Mouse (Mus musculus): ENCODE measurements at regions not wholly inside any gene's neighbourhood (a gene's known extent, or its start where the extent isn't known, plus 50 kb on each side); places are given as distances from the start of the nearest gene placed in this dataset.

DNA sequence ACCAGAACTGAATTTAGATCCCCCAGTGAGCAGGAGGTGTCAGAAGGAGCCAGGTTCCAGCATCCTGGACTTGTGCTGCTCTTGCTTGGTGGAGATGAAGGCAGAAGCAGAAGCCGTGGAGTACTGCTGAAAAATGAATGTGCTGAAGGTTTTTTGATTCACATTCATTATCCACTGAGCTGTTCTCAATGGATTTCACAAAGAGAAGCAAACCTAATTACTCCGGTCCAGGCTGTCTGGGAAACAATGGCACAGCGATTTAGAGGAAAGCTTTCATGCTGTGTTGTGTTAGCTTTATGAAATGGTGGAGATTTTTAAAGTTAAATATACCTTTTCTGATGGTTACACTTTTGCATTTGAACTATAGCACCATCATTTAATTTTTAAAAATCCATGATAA is 535.3 kb upstream of the Adgrl3 start:
- WGBS: 75% methylated on average over 3 of the region's 3 CpGs
- Histone ChIP-seq H3K9ac (no peak overlapping the region), H3K27ac (replicated peaks) (no peak overlapping the region), H3K9me3 (no peaks in the 10 kb centered on the region), H3K4me2 (no peak overlapping the region), H3K4me3 (no peak overlapping the region), H3K27me3 (replicated peaks) (no peaks in the 10 kb centered on the region), H3K4me1 (no peaks in the 10 kb centered on the region), H3K36me3 (no peaks in the 10 kb centered on the region)
- no peak for ATAC-seq (ENCODE audit: extremely low read depth, insufficient number of reproducible peaks, low FRiP score, low TSS enrichment)

DNA sequence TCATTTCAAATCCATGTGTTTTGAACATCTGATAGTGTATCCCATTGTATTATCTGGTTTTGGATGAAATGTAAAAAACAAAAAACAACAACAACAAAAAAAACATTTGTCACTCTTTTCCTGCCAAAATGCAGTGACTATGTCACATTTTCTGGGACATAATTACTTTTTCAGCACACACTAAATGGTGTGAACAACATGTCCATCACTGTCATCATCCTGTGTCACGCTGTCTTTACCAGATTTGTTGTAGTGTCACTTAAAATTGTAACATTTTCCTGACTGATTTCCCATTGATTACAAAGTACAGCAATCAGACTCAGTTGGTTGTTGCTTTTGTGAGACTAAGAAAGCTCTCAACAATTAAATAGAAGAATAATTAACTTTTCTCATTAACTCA is 531.6 kb upstream of the Adgrl3 start:
- no peaks in the 10 kb centered on the region for H3K9me3 ChIP-seq
- WGBS: 74% methylated on average over 1 of the region's 1 CpGs
- ATAC-seq (ENCODE audit: extremely low read depth, insufficient number of reproducible peaks, low FRiP score, low TSS enrichment): no peak

DNA sequence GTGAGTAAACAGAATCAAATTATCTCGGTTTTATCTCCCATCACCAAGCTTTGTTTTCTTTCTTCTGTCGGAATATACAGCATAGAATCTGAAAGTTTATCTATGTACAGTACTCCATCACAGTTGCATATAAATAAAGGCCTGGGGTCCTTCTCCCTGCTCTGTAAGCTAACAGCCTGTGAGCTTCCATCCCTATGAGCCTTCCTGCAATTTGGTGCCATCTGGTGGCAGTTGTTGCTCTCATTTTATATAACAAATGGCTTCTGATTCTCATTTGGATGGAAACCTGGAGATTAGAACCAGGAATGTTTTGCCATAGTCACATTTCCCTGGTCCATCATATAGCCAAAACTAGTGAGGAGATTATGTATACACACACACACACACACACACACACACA is 511.3 kb upstream of the Adgrl3 start:
- Histone ChIP-seq H3K27me3 (replicated peaks) (no peaks in the 10 kb centered on the region), H3K9ac (no peak overlapping the region), H3K4me3 (no peak overlapping the region), H3K9me3 (no peaks in the 10 kb centered on the region), H3K36me3 (no peaks in the 10 kb centered on the region), H3K27ac (replicated peaks) (no peak overlapping the region), H3K4me1 (no peaks in the 10 kb centered on the region), H3K4me2 (no peak overlapping the region)
- no peak for ATAC-seq (ENCODE audit: extremely low read depth, insufficient number of reproducible peaks, low FRiP score, low TSS enrichment)
- 31% methylated on average over 2 of the region's 2 CpGs for WGBS

More for the DNA sequence above, 531.6 kb upstream of the Adgrl3 start:
- H3K9ac ChIP-seq: no peak overlapping the region
- no peak overlapping the region for H3K27ac ChIP-seq (replicated peaks)
- H3K36me3 ChIP-seq: no peaks in the 10 kb centered on the region
- H3K4me3 ChIP-seq: no peak overlapping the region
- no peaks in the 10 kb centered on the region for H3K4me1 ChIP-seq
- H3K4me2 ChIP-seq: no peak overlapping the region
- no peaks in the 10 kb centered on the region for H3K27me3 ChIP-seq (replicated peaks)

DNA sequence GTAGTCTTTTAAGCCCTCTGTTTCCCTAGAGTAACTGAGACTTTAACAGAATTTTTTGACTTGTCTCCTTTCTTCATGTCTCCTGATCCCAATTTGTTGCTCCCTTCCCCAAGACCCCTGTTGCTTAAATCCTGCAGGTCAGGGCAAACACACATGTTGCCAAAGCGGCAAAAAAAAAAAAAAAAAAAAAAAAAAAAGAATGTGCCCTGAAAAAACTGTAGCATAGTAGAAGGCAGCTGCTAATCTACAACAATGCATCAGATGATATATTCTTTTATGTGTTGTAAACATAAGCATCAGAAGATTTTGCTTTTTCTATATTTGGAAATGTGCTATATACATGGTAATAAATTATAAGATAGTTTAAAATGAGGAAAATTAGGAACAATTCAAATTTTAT is 479.9 kb upstream of the Adgrl3 start:
- no peaks in the 10 kb centered on the region for H3K36me3 ChIP-seq
- H3K27me3 ChIP-seq (replicated peaks): no peaks in the 10 kb centered on the region
- ATAC-seq (ENCODE audit: extremely low read depth, insufficient number of reproducible peaks, low FRiP score, low TSS enrichment): no peak
- WGBS: 65% methylated on average over 1 of the region's 1 CpGs
- H3K9me3 ChIP-seq: no peaks in the 10 kb centered on the region
- no peak overlapping the region for H3K4me3 ChIP-seq
- no peak overlapping the region for H3K9ac ChIP-seq
- H3K4me1 ChIP-seq: no peaks in the 10 kb centered on the region
- no peak overlapping the region for H3K27ac ChIP-seq (replicated peaks)
- H3K4me2 ChIP-seq: no peak overlapping the region

DNA sequence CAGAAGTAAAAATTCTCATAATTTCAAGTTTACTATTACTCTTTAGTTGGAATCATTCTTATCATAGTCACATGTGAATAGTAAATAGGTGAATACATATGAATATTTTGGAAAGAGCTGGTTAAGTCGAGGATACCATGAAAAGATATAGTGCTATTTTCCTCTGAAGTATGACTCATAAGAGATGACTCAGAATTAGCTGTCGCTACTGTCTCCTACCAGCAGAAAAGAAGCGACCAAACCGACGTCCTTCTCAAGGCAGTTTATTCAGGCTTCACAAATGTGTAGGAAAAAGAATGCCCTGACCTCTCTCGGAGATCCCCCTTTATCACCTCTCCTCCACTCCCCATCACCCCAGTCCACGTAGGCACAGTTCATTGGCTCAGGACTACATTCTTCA is 468.3 kb upstream of the Adgrl3 start:
- ATAC-seq (ENCODE audit: extremely low read depth, insufficient number of reproducible peaks, low FRiP score, low TSS enrichment): no peak
- Histone ChIP-seq H3K27me3 (replicated peaks) (no peaks in the 10 kb centered on the region), H3K9me3 (no peaks in the 10 kb centered on the region), H3K27ac (replicated peaks) (no peak overlapping the region), H3K4me3 (no peak overlapping the region), H3K4me2 (no peak overlapping the region), H3K9ac (no peak overlapping the region), H3K4me1 (no peaks in the 10 kb centered on the region), H3K36me3 (no peaks in the 10 kb centered on the region)
- WGBS: 74% methylated on average over 7 of the region's 7 CpGs

DNA sequence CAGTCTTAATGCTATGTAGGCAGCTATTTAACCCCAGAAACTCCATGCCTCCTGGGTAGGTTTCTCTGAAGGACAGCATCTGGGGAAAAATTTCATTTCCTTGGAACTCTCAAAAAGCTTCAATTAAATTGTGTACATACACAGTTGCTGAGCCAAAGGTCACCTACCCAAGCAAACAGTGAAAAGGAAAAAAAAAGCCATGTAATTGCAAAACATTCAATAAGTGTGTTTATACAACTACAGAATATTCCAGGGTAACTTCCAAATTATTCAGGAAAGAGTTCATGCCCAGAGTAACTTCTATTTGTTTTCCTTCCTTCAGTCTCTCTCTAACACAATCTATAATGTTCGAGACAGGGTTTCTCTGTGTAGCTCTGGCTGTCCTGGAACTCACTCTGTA is 441.2 kb upstream of the Adgrl3 start:
- no peaks in the 10 kb centered on the region for H3K36me3 ChIP-seq
- WGBS: 74% methylated on average over 1 of the region's 1 CpGs
- H3K4me2 ChIP-seq: no peak overlapping the region
- H3K9ac ChIP-seq: no peak overlapping the region
- no peak overlapping the region for H3K4me3 ChIP-seq
- H3K27ac ChIP-seq (replicated peaks): no peak overlapping the region
- H3K27me3 ChIP-seq (replicated peaks): no peaks in the 10 kb centered on the region
- ATAC-seq (ENCODE audit: extremely low read depth, insufficient number of reproducible peaks, low FRiP score, low TSS enrichment): no peak
- H3K9me3 ChIP-seq: no peaks in the 10 kb centered on the region
- no peaks in the 10 kb centered on the region for H3K4me1 ChIP-seq

DNA sequence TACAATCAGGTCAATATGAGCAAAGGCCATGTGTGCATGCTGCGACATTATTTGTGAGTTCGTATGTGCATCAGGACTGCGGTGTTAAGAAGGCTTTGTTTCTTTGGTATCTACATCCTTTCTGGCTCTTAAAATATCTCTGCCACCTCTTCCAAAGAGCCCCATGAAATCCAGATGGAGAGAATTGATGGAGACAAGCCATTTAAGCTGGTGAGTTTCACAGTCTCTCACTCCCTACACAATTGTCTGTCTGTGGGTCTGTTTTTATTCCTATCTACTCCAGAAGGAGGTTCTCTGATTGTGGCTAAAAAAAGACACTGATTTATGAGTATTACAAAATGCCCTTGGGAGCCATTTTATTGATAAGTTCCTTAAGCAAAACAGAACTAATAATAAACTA is 408.4 kb upstream of the Adgrl3 start:
- no peaks in the 10 kb centered on the region for H3K36me3 ChIP-seq
- no peak overlapping the region for H3K4me3 ChIP-seq
- no peaks in the 10 kb centered on the region; the same call in 1 of the 2 replicates for H3K9me3 ChIP-seq
- H3K4me2 ChIP-seq: no peak overlapping the region
- ATAC-seq (ENCODE audit: extremely low read depth, insufficient number of reproducible peaks, low FRiP score, low TSS enrichment): no peak
- no peak overlapping the region for H3K27ac ChIP-seq (replicated peaks)
- H3K27me3 ChIP-seq (replicated peaks): no peaks in the 10 kb centered on the region
- H3K9ac ChIP-seq: no peak overlapping the region
- WGBS: 89% methylated on average over 3 of the region's 3 CpGs
- H3K4me1 ChIP-seq: no peaks in the 10 kb centered on the region

DNA sequence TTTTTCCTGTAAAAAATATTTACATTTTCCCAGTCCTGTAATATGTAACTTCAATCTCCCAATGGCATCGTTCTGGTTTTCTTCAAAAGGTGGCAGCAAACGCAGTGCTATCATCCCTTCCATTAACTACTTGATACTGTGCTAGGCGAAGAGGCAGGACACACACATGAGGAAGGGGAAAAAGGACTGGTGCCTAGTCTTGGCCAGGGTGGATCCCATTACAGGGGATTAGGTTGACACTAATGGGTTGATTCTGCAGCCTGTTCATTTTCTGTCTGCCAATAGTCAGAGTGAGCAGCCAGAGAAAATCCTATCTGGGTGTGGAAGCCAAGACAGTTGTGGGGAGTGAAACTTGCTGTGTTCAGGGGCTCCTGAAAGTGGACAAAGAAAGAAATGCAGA is 392.7 kb upstream of the Adgrl3 start:
- H3K4me3 ChIP-seq: no peak overlapping the region
- ATAC-seq (ENCODE audit: extremely low read depth, insufficient number of reproducible peaks, low FRiP score, low TSS enrichment): no peak
- 42% methylated on average over 3 of the region's 3 CpGs for WGBS

DNA sequence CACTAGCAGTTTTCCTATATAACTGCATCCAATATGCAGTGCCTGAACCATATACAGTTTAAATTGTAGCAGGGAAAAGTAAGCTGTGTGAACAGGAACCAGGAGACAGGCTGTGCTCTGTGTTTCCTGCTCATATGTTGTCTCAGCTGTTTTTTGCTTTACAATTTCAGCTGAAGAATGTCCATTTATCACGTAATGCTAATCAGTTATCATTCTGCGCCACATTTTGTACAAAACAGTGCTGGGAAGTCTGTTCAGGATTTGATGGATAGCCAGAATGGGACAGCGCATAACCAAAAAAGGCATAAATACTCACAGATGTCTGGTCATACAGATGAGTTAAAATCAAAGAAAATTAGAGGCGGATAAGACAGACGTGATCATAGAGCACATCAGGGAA is 360.9 kb upstream of the Adgrl3 start:
- 59% methylated on average over 5 of the region's 5 CpGs for WGBS
- H3K4me1 ChIP-seq: peaks cover 6% of the 10 kb centered on the region; the same call in 1 of the 2 replicates
- no peak overlapping the region for H3K4me3 ChIP-seq
- H3K27me3 ChIP-seq (replicated peaks): no peaks in the 10 kb centered on the region
- no peaks in the 10 kb centered on the region for H3K36me3 ChIP-seq
- H3K27ac ChIP-seq (replicated peaks): no peak overlapping the region
- no peak overlapping the region for H3K9ac ChIP-seq
- no peak for ATAC-seq (ENCODE audit: extremely low read depth, insufficient number of reproducible peaks, low FRiP score, low TSS enrichment)
- H3K4me2 ChIP-seq: no peak overlapping the region
- H3K9me3 ChIP-seq: no peaks in the 10 kb centered on the region

More for the DNA sequence above, 392.7 kb upstream of the Adgrl3 start:
- H3K27ac ChIP-seq (replicated peaks): no peak overlapping the region
- H3K9me3 ChIP-seq: no peaks in the 10 kb centered on the region
- H3K4me2 ChIP-seq: no peak overlapping the region
- no peak overlapping the region for H3K9ac ChIP-seq
- no peaks in the 10 kb centered on the region for H3K36me3 ChIP-seq
- no peaks in the 10 kb centered on the region for H3K27me3 ChIP-seq (replicated peaks)
- H3K4me1 ChIP-seq: no peaks in the 10 kb centered on the region

DNA sequence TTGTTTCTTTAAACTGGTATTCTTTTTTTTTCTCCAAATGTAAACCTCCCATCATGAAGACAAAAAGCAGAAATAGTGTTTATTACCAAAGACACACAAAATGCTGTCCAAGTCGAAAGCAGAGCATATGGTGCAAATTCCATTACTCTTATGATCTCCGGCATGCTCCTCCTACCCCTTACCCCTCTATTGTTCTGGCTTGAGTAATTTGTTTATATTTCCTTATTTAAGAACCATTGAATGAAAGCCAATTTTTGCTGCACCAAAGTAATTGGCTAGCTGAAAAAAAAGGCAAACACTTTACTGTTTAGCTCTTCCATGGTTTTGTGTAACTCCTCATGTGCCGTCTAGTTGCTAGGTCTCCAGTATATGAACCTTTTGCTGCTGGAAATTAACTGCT is 360.4 kb upstream of the Adgrl3 start:
- Histone ChIP-seq H3K9me3 (no peaks in the 10 kb centered on the region), H3K4me2 (no peak overlapping the region), H3K4me3 (no peak overlapping the region), H3K27me3 (replicated peaks) (no peaks in the 10 kb centered on the region), H3K36me3 (no peaks in the 10 kb centered on the region), H3K27ac (replicated peaks) (no peak overlapping the region), H3K4me1 (peaks cover 6% of the 10 kb centered on the region; the same call in 1 of the 2 replicates), H3K9ac (no peak overlapping the region)
- ATAC-seq (ENCODE audit: extremely low read depth, insufficient number of reproducible peaks, low FRiP score, low TSS enrichment): no peak
- WGBS: 64% methylated on average over 3 of the region's 3 CpGs

DNA sequence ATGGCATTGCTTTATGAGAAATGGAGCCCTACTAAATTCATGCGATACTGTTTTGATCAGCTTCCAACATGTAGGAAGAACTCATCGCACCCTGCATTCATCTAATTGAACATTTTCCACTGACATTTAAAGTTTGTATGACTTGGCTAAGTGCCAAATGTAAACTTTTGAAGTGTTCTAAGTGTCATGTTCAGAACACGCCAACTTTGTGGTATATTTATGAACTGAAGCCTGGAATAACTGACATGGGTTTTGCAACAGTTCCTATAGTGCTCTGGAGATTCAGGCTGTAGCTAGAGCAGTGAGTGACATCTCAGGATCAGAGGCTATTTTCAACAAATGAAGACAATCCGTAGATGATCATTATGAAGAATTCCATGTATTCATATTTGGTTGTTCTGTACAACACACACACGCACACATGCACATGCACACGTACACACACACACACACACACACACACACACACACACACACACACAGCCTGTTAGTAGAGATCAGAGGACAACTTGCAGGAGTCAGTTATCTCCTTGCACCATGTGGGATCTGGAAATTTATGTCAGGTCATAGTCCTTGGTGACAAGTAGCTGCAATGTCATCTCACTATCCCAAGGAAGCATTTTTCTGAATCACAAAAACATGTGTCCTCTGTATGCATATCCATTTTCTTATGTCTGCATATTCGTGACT is 349.5 kb upstream of the Adgrl3 start:
- no peaks in the 10 kb centered on the region for H3K9me3 ChIP-seq
- H3K4me2 ChIP-seq: no peak overlapping the region
- H3K4me1 ChIP-seq: no peaks in the 10 kb centered on the region
- WGBS: 75% methylated on average over 7 of the region's 7 CpGs
- H3K27me3 ChIP-seq (replicated peaks): no peaks in the 10 kb centered on the region
- H3K36me3 ChIP-seq: no peaks in the 10 kb centered on the region
- H3K27ac ChIP-seq (replicated peaks): no peak overlapping the region
- no peak overlapping the region for H3K9ac ChIP-seq
- H3K4me3 ChIP-seq: no peak overlapping the region
- no peak for ATAC-seq (ENCODE audit: extremely low read depth, insufficient number of reproducible peaks, low FRiP score, low TSS enrichment)

DNA sequence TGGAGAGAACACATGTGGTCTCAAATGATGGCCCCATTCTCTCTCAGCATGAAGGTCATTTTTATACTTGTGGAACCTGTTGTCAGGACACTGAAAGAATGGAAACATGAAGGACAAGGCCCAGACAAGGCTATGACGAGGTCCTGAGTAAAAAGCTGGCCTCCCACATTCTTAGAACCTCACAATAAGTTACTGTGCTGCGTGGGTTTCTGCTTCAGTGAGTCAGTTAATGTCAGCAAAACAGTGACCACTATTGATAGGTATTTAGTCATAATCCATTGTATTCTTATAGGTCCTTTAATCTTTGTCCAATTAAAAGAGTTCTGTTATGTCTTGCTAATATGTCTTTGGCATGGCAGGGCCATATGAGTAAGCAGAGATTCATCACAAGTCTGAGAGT is 336.5 kb upstream of the Adgrl3 start:
- no peak overlapping the region for H3K9ac ChIP-seq
- no peaks in the 10 kb centered on the region for H3K27me3 ChIP-seq (replicated peaks)
- no peak overlapping the region for H3K4me3 ChIP-seq
- no peak overlapping the region for H3K27ac ChIP-seq (replicated peaks)
- H3K4me2 ChIP-seq: no peak overlapping the region
- no peaks in the 10 kb centered on the region for H3K4me1 ChIP-seq
- ATAC-seq (ENCODE audit: extremely low read depth, insufficient number of reproducible peaks, low FRiP score, low TSS enrichment): no peak
- WGBS: 65% methylated on average over 2 of the region's 2 CpGs
- H3K9me3 ChIP-seq: no peaks in the 10 kb centered on the region
- H3K36me3 ChIP-seq: no peaks in the 10 kb centered on the region
